Mouse (Mus musculus): ENCODE measurements around the gene Mgrn1.

DNA sequence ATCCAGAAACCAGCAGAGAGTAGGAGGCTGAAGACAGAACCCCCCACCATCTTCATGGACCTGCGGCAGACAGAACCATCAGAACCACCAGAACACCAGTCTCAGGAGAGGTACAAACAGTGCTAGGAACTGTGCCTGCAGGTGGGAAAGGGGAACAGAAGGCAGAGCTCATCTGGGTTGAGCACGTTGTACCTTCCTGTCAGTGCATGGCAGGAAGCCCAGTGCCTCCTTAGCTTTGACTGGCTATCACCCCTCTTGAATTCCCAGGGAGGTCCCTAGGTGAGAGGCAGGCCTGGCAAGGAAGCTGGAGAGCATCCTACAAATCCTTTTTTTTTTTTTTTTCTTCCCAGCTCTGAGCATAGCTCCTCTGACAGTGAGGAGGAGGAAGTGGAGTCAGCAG, 90.1 kb downstream of the Mgrn1 start:
- TF ChIP-seq CTCF (IDR thresholded peaks at IDR 0.05) (no peak), EP300 (IDR thresholded peaks at IDR 0.05) (no peak)
